In genomic region chr5:20759771-20760170, GRCm38 (mm10) we compare ENCODE assay signal across 16 mouse cellular contexts.
"Had no signal": no experiment of that assay in that cellular context is flagged by ENCODE, and none has a peak within 500 bp of the region (broad histone marks: within the 10 kb centered on the region; RNA-seq: fewer than 3 reads in every experiment).

No protein-coding gene starts in this region.

- H3K4me1 ChIP-seq: limb, embryonic 15.5 days; liver, embryonic 12.5 days; midbrain, embryonic 12.5 days; neural tube, embryonic 13.5 days; stomach, embryonic 15.5 days had no signal

- H3K4me3 ChIP-seq: limb, embryonic 15.5 days; liver, embryonic 12.5 days; midbrain, embryonic 12.5 days; neural tube, embryonic 13.5 days; stomach, embryonic 15.5 days had no signal

- H3K27ac ChIP-seq: limb, embryonic 15.5 days; liver, embryonic 12.5 days; midbrain, embryonic 12.5 days; neural tube, embryonic 13.5 days; stomach, embryonic 15.5 days had no signal

- H3K4me2 ChIP-seq: limb, embryonic 15.5 days; liver, embryonic 12.5 days; lung, embryonic 14.5 days; midbrain, embryonic 12.5 days; neural tube, embryonic 13.5 days; stomach, embryonic 15.5 days had no signal

- DNase-seq: kidney, postnatal 36 days; layer of hippocampus, adult 9-11 months; layer of hippocampus, postnatal 36 days; lung, embryonic 14.5 days; lung, postnatal 10 days; lung, postnatal 4 days; retina, postnatal 1 day; right cerebral cortex, postnatal 4 days; thymus, adult 2 months; thymus, postnatal 25 days had no signal

- H3K36me3 ChIP-seq: stomach, embryonic 15.5 days had no signal

- H3K27me3 ChIP-seq: limb, embryonic 15.5 days; liver, embryonic 12.5 days; midbrain, embryonic 12.5 days; neural tube, embryonic 13.5 days; stomach, embryonic 15.5 days had no signal

- H3K9ac ChIP-seq: limb, embryonic 15.5 days; liver, embryonic 12.5 days; lung, embryonic 14.5 days; midbrain, embryonic 12.5 days; neural tube, embryonic 13.5 days; stomach, embryonic 15.5 days had no signal

- H3K9me3 ChIP-seq: limb, embryonic 15.5 days; liver, embryonic 12.5 days; midbrain, embryonic 12.5 days; neural tube, embryonic 13.5 days; stomach, embryonic 15.5 days had no signal

- ATAC-seq: liver, embryonic 12.5 days; midbrain, embryonic 16.5 days had no signal
